Mouse (Mus musculus): Measurements from ENCODE around the gene Auh.

GRCm38 (mm10) chr13:52819901-52820300, 109.6 kb downstream of the Auh start:
- TF ChIP-seq POLR2A (IDR thresholded peaks at IDR 0.05; ENCODE audit: borderline replicate concordance, extremely low read depth, insufficient read depth, insufficient read length, poor library complexity, severe bottlenecking) (no peak), CTCF (IDR thresholded peaks at IDR 0.05; ENCODE audit: borderline replicate concordance, extremely low read depth, insufficient read depth, insufficient read length) (no peak)

Measured in brain, embryonic 14.5 days (tissue).